Mouse (Mus musculus): Measurements from ENCODE around the gene Phf11a. TPM values are rescaled to one million over a fixed set of nuclear protein-coding genes. Genes with fewer than 3 reads are reported as not detected.

Phf11a gene
- 1 to 10 TPM; 3.7 to 8.0 TPM for total RNA-seq (2023)

GRCm38 (mm10) chr14:59297391-59297790 is at the start of gene Phf11a:
Gene Phf11a (minus strand): TSS chr14:59297522.

GRCm38 (mm10) chr14:59341189-59341588 is 43.9 kb upstream of the Phf11a start, which contains the start of gene Phf11b:
Gene Phf11b (minus strand): TSS chr14:59341351.

GRCm38 (mm10) chr14:59260056-59260455 is 37.3 kb downstream of the Phf11a start, which contains the start of gene Gm6904:
Gene Gm6904 (minus strand): TSS chr14:59260216.

Other genes starting within 250 kb of the Phf11a start
- not detected for gene 1700129C05Rik, start 154.6 kb downstream of the Phf11a start, total RNA-seq (2023)
- gene Gm5142, start 118.8 kb downstream of the Phf11a start, total RNA-seq (2023) = not detected
- 10 to 100 TPM; 32.5 to 36.2 TPM for gene Rcbtb1, start 96.3 kb downstream of the Phf11a start, total RNA-seq (2023)
- 1 to 10 TPM; 1.6 to 3.9 TPM for gene Gm6904, start 37.3 kb downstream of the Phf11a start, total RNA-seq (2023)
- 10 to 100 TPM; 34.1 to 47.2 TPM for gene Phf11b, start 43.8 kb upstream of the Phf11a start, total RNA-seq (2023)
- 10 to 100 TPM in 1 of 2 experiments, 1 to 10 TPM in 1; 8.2 to 11.2 TPM for gene Phf11d, start 67.9 kb upstream of the Phf11a start, total RNA-seq (2023)
- gene Phf11c, start 97.9 kb upstream of the Phf11a start, total RNA-seq (2023) = 1 to 10 TPM; 4.3 to 8.0 TPM
- gene Setdb2, start 143.4 kb upstream of the Phf11a start, total RNA-seq (2023) = 10 to 100 TPM; 62.7 to 66.0 TPM
- 10 to 100 TPM; 36.9 to 53.7 TPM for gene Cab39l, start 143.4 kb upstream of the Phf11a start, total RNA-seq (2023)

Measured in B cell, adult 67 days (primary cell).